Mouse (Mus musculus) left cerebral cortex, adult 9 months (tissue): ENCODE measurements around the gene Myrip.
"Not testable (repeated sequence)": the region's sequence is repeated elsewhere in the genome, so short reads cannot be mapped to it uniquely, and the experiment has no call there.

Source experiments
- DNase-seq, 2 experiments: peaks; one replicate each; pipeline ENCODE4 v3.0.0; 2022; ENCODE audit warnings: low spot score in 2 of 2

Myrip gene

GRCm38 (mm10) chr9:120331048-120331447 is 29.7 kb downstream of the Myrip start:
- not testable (repeated sequence) for DNase-seq

GRCm38 (mm10) chr9:120338172-120338571 is 36.9 kb downstream of the Myrip start:
- DNase-seq, result no peak

DNA sequence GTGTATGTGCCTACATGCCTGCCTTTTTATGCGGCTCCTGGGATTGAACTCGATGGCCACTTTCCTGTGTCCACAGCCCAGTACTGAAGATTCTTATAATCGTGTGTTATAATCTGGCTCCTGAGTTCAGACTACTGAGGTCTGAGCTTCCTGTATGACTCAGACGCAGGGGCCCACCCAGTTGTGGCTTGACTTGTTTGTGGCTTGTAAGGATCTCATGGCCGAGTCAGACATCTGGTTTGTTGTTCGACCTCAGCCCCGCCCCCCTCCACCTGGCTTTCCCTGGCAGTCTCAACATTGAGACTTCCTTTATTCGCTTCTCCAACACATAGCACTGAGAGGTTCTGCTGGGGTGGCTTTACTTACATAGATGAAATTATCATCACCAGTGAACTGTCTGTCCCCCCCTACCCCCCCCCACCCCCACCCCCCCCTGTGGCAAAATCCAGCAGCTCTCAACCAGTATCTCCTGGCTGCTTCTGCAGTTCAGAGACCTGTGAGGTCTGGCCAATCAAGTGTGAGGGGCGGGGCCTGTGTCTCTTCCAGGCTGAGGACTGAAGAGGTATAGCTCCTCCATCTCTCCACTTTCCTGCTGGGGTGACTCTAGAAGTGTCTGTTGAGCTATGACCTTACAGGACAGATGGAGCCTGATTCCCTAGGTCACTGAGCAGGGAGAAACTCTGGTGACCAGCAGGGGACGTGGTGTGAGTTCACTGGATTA is 38.8 kb downstream of the Myrip start:
- no peak for DNase-seq

- DNase-seq, result no peak
Measured at GRCm38 (mm10) chr9:120343123-120343790, 41.9 kb downstream of the Myrip start.

GRCm38 (mm10) chr9:120345651-120346151 is 44.4 kb downstream of the Myrip start:
- DNase-seq, result no peak

- DNase-seq, result peak; percentile 53 to 75
Measured at GRCm38 (mm10) chr9:120349145-120349544, 47.8 kb downstream of the Myrip start.

DNA sequence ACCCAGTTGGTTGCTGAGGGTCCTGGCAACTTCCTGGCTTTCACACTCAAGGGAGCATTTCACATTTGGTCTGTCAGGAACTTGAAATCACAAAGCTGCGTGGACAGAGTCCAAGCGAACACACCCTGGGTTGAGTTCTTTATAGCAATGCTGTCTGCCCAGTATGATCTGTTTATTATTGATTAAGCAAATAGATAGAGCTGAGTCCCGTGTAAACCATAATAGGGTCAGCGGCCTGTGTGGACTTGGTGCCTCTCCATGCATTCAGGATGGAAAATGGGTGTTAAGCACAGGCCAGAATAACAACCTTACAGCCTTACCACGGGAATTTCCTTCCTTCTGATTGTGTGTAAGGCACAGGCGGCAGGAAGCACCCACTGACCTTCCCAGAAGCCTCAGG is 49.0 kb downstream of the Myrip start:
- DNase-seq, result no peak

DNA sequence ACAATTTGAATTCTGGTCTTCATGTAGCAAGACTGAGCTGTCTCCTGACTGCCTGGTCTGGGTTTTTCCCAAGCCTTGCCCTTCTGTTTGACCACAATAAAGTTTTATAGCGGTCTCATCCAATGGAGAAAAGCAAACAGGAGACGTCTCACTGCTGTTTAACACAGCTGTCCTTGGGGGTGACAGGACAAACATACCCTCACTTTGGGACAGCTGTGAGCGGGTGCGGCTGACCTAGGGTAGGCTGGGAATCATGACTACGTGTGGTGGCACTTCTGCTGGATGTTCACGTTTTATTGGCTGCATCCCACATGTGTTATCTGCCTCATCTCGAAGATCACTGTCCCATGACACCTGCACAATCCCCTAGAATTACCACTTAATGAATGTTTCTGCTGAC is 49.7 kb downstream of the Myrip start:
- DNase-seq, result no peak

DNA sequence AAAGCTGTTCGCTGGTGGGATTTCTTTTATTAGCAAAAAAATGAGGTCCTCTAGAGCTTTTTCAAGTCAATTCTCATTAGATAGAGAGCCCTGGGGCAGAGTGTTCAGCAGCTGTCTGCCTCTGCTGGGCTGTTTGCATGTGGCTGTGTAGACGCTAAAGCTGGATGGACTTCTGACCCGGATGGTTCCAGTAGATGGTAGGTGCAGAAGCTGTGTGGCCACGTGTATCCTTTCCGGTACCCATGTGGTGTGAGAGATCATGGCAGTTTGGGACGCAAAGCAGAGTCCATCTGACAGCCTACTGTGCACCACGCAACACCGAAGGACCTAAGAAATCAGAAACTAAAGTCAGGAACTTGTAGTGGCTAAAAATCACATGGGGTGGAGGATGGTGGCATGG is 50.2 kb downstream of the Myrip start:
- DNase-seq, result no peak

GRCm38 (mm10) chr9:120353036-120353435 is 51.7 kb downstream of the Myrip start:
- no peak for DNase-seq

GRCm38 (mm10) chr9:120353967-120354366 is 52.7 kb downstream of the Myrip start:
- no peak for DNase-seq

DNA sequence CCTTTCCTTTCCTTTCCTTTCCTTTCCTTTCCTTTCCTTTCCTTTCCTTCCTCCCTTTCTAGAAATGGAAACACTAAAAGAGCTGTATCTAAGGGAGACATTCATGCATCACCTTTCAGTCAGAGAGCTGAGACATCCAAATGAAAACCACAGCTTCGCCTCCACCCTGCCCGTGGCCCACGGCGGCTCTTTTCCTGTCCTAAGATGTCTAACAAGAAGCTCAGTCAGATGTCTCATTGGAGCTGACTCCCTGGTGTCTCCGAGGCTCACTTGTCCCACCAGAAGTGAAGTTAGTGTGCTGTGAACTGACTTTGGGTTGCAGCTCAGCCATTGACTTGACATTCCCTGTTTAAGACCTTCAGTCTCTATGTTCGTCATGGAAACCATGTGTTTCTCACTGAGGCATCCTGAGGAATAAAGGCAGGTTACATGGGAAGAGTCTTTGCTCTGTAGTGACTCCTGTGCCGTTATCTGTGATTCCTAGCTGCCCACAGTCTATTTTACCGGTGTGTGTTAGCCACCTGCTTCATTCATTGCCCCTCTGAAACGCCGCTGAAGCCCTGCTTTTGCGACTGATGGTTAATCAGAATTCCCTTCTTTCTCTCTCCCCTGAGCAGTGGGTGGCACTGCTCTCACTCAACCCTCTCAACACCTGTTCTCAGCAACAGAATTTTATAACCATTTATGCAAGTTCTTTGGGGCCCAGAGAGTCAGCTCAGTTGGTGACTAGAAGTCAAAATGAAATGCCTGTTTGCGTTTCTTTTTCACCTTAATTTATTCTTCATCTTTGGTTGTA is 53.4 kb downstream of the Myrip start:
- DNase-seq, result no peak

GRCm38 (mm10) chr9:120356490-120356889 is 55.2 kb downstream of the Myrip start:
- no peak for DNase-seq

GRCm38 (mm10) chr9:120358060-120358459 is 56.7 kb downstream of the Myrip start:
- DNase-seq, result no peak

- peak in 1 of 2 experiments; percentile 75 for DNase-seq
Measured at GRCm38 (mm10) chr9:120360397-120361177, 59.3 kb downstream of the Myrip start.

- DNase-seq, result peak in 1 of 2 experiments; percentile 70
Measured at GRCm38 (mm10) chr9:120361656-120362055, 60.3 kb downstream of the Myrip start.

- no peak for DNase-seq
Measured at GRCm38 (mm10) chr9:120362684-120363083, 61.4 kb downstream of the Myrip start.

DNA sequence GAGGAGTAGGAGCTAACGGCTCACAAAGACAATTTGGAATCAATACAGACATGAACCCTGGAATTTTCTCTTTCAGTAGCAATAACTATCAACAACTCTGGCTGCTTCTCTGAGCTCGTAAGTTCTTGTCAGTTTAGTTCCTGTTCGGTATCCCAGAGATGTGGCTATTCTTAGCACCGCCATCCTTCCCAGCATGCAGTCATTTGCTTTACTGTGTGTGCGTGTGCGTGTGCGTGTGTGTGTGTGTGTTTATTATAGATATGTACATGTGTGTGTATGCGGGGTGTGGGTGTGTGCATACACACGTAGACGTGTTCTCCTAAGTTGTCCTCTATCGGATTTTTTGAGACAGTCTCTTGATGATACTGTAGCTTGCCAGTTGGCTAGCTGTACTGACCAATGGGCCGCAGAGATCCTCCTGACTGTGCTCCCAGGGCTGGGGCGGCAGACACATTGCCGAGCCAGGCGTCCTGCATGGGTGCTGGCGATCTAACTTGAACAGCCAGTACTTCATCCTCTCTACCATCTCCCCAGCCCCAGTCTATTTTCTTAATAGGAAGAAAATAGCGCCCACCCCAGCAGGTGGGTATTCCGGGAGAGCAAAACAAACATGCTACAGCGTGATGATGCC is 63.5 kb downstream of the Myrip start:
- no peak for DNase-seq

- no peak for DNase-seq
Measured at GRCm38 (mm10) chr9:120367526-120367925, 66.2 kb downstream of the Myrip start.

DNA sequence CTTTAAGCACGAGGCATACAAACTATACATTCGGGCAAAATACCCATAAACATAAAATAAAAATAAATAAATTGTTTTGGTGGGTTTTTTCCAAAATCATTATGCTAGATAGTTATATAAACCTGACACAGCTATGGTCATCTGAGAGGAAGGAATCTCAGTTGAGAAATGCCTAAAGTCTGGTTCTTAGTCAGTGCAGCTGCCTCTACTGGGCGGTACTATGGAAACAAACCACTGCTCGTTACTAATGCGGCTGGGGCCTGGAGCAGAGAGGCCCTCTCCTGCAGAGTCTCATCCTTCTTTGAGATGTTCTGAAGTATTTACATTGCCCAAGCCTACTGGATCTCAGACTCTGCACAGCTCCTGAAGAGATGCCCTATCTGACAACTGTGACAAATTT is 70.3 kb downstream of the Myrip start:
- no peak for DNase-seq

GRCm38 (mm10) chr9:120372347-120372746 is 71.0 kb downstream of the Myrip start:
- no peak for DNase-seq
